Comparison of ENCODE assay signal across 8 mouse cellular contexts in genomic region chr2:49452451-49453081, GRCm38 (mm10). TPM values are rescaled to one million over a fixed set of nuclear protein-coding genes. Genes with fewer than 3 reads are reported as not detected.
DNase-seq lines count a peak whose midpoint lies in the region; ATAC-seq and TF ChIP-seq lines count a peak whose summit lies in the region.

No protein-coding gene starts in this region.

- peak; percentile 60 for ATAC-seq in forebrain, embryonic 13.5 days
- ATAC-seq in liver, postnatal 0 days, result peak; percentile 50
- ATAC-seq in neural tube, embryonic 13.5 days (ENCODE audit: low read depth), result peak; percentile 57

- no peak for TF ChIP-seq CTCF in liver, postnatal 0 days (IDR thresholded peaks at IDR 0.05; ENCODE audit: low read depth)

- peak overlapping the region; percentile 44 to 97 for H3K4me3 ChIP-seq in ES-E14 (ENCODE audit: insufficient read depth in 1 of 2, low read depth in 1 of 2, low read length in 2 of 2, poor library complexity in 1 of 2, severe bottlenecking in 1 of 2)
- H3K4me3 ChIP-seq in forebrain, embryonic 13.5 days, result peak overlapping the region; percentile 88
- H3K4me3 ChIP-seq in liver, postnatal 0 days (ENCODE audit: low read depth, low read length), result peak overlapping the region; percentile 88
- peak overlapping the region; percentile 91 for H3K4me3 ChIP-seq in neural tube, embryonic 13.5 days

- H3K36me3 ChIP-seq in ES-E14 (ENCODE audit: control insufficient read depth, insufficient read depth, low read length, poor library complexity, severe bottlenecking), result no peaks in the 10 kb centered on the region
- H3K36me3 ChIP-seq in forebrain, embryonic 13.5 days (ENCODE audit: poor library complexity, severe bottlenecking), result no peaks in the 10 kb centered on the region
- H3K36me3 ChIP-seq in liver, postnatal 0 days (replicated peaks; ENCODE audit: insufficient read depth, low read length), result no peaks in the 10 kb centered on the region
- no peaks in the 10 kb centered on the region for H3K36me3 ChIP-seq in neural tube, embryonic 13.5 days

- no peak overlapping the region for H3K27ac ChIP-seq in ES-E14 (ENCODE audit: insufficient read depth, low read depth, low read length, poor library complexity, severe bottlenecking)
- H3K27ac ChIP-seq in forebrain, embryonic 13.5 days, result peak overlapping the region; percentile 100
- peak overlapping the region; percentile 99 for H3K27ac ChIP-seq in liver, postnatal 0 days (ENCODE audit: low read depth)
- H3K27ac ChIP-seq in neural tube, embryonic 13.5 days (replicated peaks), result peak overlapping the region; percentile 100

- peak overlapping the region; percentile 74 for H3K4me2 ChIP-seq in forebrain, embryonic 13.5 days
- peak overlapping the region; percentile 90 for H3K4me2 ChIP-seq in liver, postnatal 0 days (ENCODE audit: low read depth, low read length)
- peak overlapping the region; percentile 68 for H3K4me2 ChIP-seq in neural tube, embryonic 13.5 days

- in situ Hi-C loops in ES-E14 (cut with MboI; ENCODE audit: low sequenced_read_pairs in 2 of 2, unreplicated experiment in 2 of 2), result no loop called here

- under 1% methylated on average over 37 of the region's 37 CpGs for WGBS in forebrain, embryonic 13.5 days
- under 1% methylated on average over 37 of the region's 37 CpGs for WGBS in large intestine, adult 2 months
- WGBS in liver, postnatal 0 days (ENCODE audit: insufficient replicate concordance), result under 1% methylated on average over 37 of the region's 37 CpGs
- under 1% methylated on average over 37 of the region's 37 CpGs for WGBS in neural tube, embryonic 13.5 days

- intact Hi-C loops in heart, postnatal 10 days (cut with DNase I), result no loop called here

- TF ChIP-seq EP300 in liver, postnatal 0 days (IDR thresholded peaks at IDR 0.05; ENCODE audit: low read depth), result peak; percentile 29; the same call in 1 of the 2 replicates

- no peaks in the 10 kb centered on the region for H3K27me3 ChIP-seq in forebrain, embryonic 13.5 days
- no peaks in the 10 kb centered on the region for H3K27me3 ChIP-seq in liver, postnatal 0 days (ENCODE audit: insufficient read depth, low read length)
- 0 out of 2 replicates have a peak, but pooled peaks cover 3% of the 10 kb centered on the region for H3K27me3 ChIP-seq in neural tube, embryonic 13.5 days

- peak; percentile 44 for DNase-seq in ES-E14 (ENCODE audit: low read depth, low spot score)
- DNase-seq in cerebellum, adult 11 months, result peak; percentile 56
- DNase-seq in heart, postnatal 10 days, result peak; percentile 70 to 81
- peak; percentile 85 for DNase-seq in large intestine, adult 2 months (ENCODE audit: low read depth, low spot score)
- peak; percentile 58 for DNase-seq in liver, postnatal 0 days
- DNase-seq in telencephalon, adult 2 months (ENCODE audit: low read depth, low spot score), result peak; percentile 91

- H3K9ac ChIP-seq in ES-E14 (ENCODE audit: insufficient read depth, low read depth, low read length, poor library complexity, severe bottlenecking), result peak overlapping the region; percentile 68
- H3K9ac ChIP-seq in forebrain, embryonic 13.5 days, result peak overlapping the region; percentile 85
- H3K9ac ChIP-seq in liver, postnatal 0 days (replicated peaks), result peak overlapping the region; percentile 94
- peak overlapping the region; percentile 98 for H3K9ac ChIP-seq in neural tube, embryonic 13.5 days

- H3K4me1 ChIP-seq in ES-E14 (ENCODE audit: control insufficient read depth in 2 of 2, insufficient read depth in 2 of 2, low read length in 2 of 2, poor library complexity in 1 of 2), result peaks cover 0 to 3% of the 10 kb centered on the region in 2 experiments; a peak in 2 of 4 replicates
- H3K4me1 ChIP-seq in forebrain, embryonic 13.5 days, result peaks cover 46% of the 10 kb centered on the region
- peaks cover 7% of the 10 kb centered on the region; the same call in 1 of the 2 replicates for H3K4me1 ChIP-seq in liver, postnatal 0 days (ENCODE audit: insufficient read depth)
- H3K4me1 ChIP-seq in neural tube, embryonic 13.5 days (replicated peaks), result peaks cover 44% of the 10 kb centered on the region

- no peaks in the 10 kb centered on the region for H3K9me3 ChIP-seq in ES-E14 (ENCODE audit: control insufficient read depth, insufficient read depth, low read depth, low read length)
- H3K9me3 ChIP-seq in forebrain, embryonic 13.5 days (replicated peaks), result no peaks in the 10 kb centered on the region
- no peaks in the 10 kb centered on the region for H3K9me3 ChIP-seq in liver, postnatal 0 days (ENCODE audit: low read length)
- no peaks in the 10 kb centered on the region for H3K9me3 ChIP-seq in neural tube, embryonic 13.5 days

TF ChIP-seq in ES-E14, 5 proteins besides CTCF, POLR2A, EP300 and RAD21:
- TF ChIP-seq MAFK (IDR thresholded peaks at IDR 0.05; ENCODE audit: insufficient read depth, low read depth, low read length) (no peak), HCFC1 (IDR thresholded peaks at IDR 0.05; ENCODE audit: borderline replicate concordance, insufficient read depth, low read length) (no peak), CHD2 (IDR thresholded peaks at IDR 0.05; ENCODE audit: low read depth, low read length) (no peak), ZC3H11A (IDR thresholded peaks at IDR 0.05; ENCODE audit: borderline replicate concordance, low read depth, low read length) (no peak), ZNF384 (IDR thresholded peaks at IDR 0.05; ENCODE audit: low read depth, low read length) (no peak)

RNA-seq across cellular contexts. Expression of gene Epc2, which starts 1.3 kb away (rescaled TPM):
- total RNA-seq in ES-E14 (2012; rRNA removed), result 27.5 and 27.6 TPM in 2 replicates
- polyA plus RNA-seq in forebrain, embryonic 13.5 days (2015; fragmentation: Nextera tagmentation; extraction: Ambion mirVana), result 14.4 and 14.7 TPM in 2 replicates
- total RNA-seq in heart, postnatal 10 days (2021), result 10 to 100 TPM; 19.4 to 21.7 TPM
- 4.6 and 7.0 TPM in 2 replicates for polyA plus RNA-seq in large intestine, adult 2 months (2012; rRNA removed)
- polyA plus RNA-seq in liver, postnatal 0 days (2015; fragmentation: Nextera tagmentation; extraction: Ambion mirVana), result 1.6 and 1.9 TPM in 2 replicates
- polyA plus RNA-seq in neural tube, embryonic 13.5 days (2015; fragmentation: Nextera tagmentation; extraction: Ambion mirVana), result 9.8 and 12.5 TPM in 2 replicates
